Mouse (Mus musculus) intestine, embryonic 16.5 days (tissue): ENCODE measurements around the gene Gpm6b. TPM values are rescaled to one million over a fixed set of nuclear protein-coding genes. Genes with fewer than 3 reads are reported as not detected.

ENCODE experiments used
- ATAC-seq: fragments of 200-750 bp; cut with Nextera tagmentation; 2 replicates; pipeline ENCODE4 v1.8.0; 2017; ENCODE audit warnings: moderate TSS enrichment, moderate library complexity
- H3K27ac ChIP-seq: fragments of 300-500 bp; sonication (generic); 2 replicates; pipeline ENCODE4 v1.5.1; 2014; ENCODE audit warnings: mild to moderate bottlenecking, low read length
- H3K27me3 ChIP-seq: fragments of 300-500 bp; sonication (generic); replicated peaks from 2 replicates; pipeline ENCODE4 v1.6.1; 2014; ENCODE audit warnings: low read length, control low read depth, mixed read lengths; ENCODE audit not compliant: control insufficient read depth, insufficient read depth
- H3K36me3 ChIP-seq: fragments of 300-500 bp; sonication (generic); 2 replicates; pipeline ENCODE4 v1.6.1; 2014; ENCODE audit warnings: low read length, control low read depth; ENCODE audit not compliant: control insufficient read depth, insufficient read depth
- H3K4me1 ChIP-seq: fragments of 300-500 bp; sonication (generic); 2 replicates; pipeline ENCODE4 v1.6.1; 2014; ENCODE audit warnings: low read length, control low read depth, mixed read lengths; ENCODE audit not compliant: control insufficient read depth, insufficient read depth
- H3K4me2 ChIP-seq: fragments of 300-500 bp; sonication (generic); 2 replicates; pipeline ENCODE4 v1.6.1; 2014; ENCODE audit warnings: low read depth, low read length, control low read depth
- H3K4me3 ChIP-seq: fragments of 300-500 bp; sonication (generic); 2 replicates; pipeline ENCODE4 v1.5.1; 2014; ENCODE audit warnings: mild to moderate bottlenecking, low read length
- H3K9ac ChIP-seq: fragments of 300-500 bp; sonication (generic); 2 replicates; pipeline ENCODE4 v1.6.1; 2014; ENCODE audit warnings: low read depth, low read length
- H3K9me3 ChIP-seq: fragments of 300-500 bp; sonication (generic); 2 replicates; pipeline ENCODE4 v1.6.1; 2016; ENCODE audit warnings: low read length, control low read depth; ENCODE audit not compliant: control insufficient read depth
- WGBS: fragments of 180-500 bp; shearing (Covaris S2); extraction: QIAGEN DNeasy Blood & Tissue Kit; methylation state at CpG from one replicate; pipeline ENCODE4 v1.1.7; 2014; 5-methylcytosine and 5-hydroxymethylcytosine counted together
- polyA plus RNA-seq: library from polyadenylated mRNA; unstranded; fragments of >200 nt; fragmentation: Nextera tagmentation; extraction: Ambion mirVana; gene quantifications from 2 replicates; pipeline ENCODE4 v1.2.1, GENCODE M21; 2015

Gene Gpm6b
- polyA plus RNA-seq, 1 experiment from 2014 or later = 19.6 TPM

DNA sequence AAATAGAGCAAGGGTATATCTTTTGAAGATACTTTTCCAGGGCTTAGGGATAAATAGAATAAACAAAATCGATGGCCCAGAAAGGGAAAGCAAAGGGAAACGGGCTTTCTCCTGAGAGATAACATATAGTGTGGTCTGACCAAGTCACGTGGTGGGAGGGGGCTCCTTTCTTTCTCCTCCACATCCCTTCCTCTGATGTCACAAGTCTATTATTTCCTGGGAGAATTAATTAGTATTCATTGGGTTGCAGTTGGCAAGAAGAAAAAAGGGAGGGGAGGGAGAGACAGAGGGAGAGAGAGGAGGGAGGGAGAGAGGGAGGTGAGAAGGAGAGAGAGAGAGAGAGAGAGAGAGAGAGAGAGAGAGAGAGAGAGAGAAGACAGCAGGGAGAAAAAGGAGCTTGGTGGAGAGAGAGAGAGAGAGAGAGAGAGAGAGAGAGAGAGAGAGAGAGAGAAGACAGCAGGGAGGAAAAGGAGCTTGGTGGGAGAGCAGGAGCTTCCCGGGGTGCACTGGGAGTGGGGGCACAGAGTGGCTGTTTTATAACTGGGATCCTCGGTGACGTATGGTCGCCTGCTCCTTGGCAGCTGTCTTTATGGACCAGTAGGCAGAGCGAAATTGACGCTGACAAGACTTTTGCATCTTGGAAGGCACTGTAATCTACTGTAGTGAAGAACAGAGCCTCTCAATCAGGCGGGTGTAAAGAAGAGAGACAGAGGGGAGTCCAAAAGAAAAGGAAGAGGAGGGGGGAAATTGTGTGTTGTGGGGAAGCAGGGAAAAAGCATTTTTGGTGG, 105.7 kb downstream of the Gpm6b start:
- ATAC-seq = no peak
- H3K4me3 ChIP-seq = peak overlapping the region; percentile 27
- no peak overlapping the region for H3K27ac ChIP-seq
- no peaks in the 10 kb centered on the region for H3K4me1 ChIP-seq
- 30% methylated on average over 10 of the region's 10 CpGs for WGBS
- 0 out of 2 replicates have a peak, but pooled peaks cover 2% of the 10 kb centered on the region for H3K27me3 ChIP-seq
- H3K4me2 ChIP-seq = no peak overlapping the region
- peak overlapping the region; percentile 14; the same call in 1 of the 2 replicates for H3K9ac ChIP-seq
- H3K36me3 ChIP-seq = no peaks in the 10 kb centered on the region
- H3K9me3 ChIP-seq = no peaks in the 10 kb centered on the region

DNA sequence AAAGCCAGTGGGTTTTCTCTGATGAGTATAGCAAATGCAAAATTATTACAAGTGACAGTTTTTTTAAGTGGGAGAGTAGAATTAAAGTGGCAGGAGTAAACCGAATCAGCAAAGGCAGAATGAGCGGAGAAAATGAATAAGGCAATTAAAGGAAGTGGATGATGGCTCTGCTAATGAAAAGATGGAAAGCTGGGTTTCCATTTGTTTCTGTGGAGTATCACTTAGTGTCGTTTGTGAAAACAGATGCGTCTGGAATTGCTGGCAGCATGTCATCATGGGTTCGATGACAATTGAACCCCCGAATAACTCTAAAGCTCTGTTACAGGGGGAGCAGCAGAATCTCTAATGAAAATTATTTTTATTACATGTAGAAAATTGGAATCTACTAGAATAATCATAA, 109.4 kb downstream of the Gpm6b start:
- WGBS = 70% methylated on average over 6 of the region's 6 CpGs
- no peaks in the 10 kb centered on the region for H3K9me3 ChIP-seq

DNA sequence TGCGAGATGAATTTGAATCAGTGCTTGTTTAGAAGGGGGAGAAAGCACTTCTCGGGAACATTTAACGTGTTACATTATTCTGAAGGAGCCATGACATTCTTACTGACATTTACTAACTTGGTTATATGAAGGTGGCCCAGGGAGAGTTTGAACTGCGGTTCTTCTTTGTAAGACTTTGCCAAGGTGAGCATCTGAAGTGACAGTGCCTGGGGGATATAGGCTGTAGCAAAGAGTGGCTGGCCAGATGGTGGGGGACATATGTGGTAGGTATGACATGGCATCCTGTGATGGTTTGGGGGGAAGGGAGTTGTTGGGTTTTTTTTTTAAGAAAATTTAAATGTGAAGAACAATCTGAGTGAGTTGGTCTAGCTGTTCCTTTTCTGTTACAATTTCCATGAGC, 109.9 kb downstream of the Gpm6b start:
- 65% methylated on average over 4 of the region's 4 CpGs for WGBS
- H3K27ac ChIP-seq = no peak overlapping the region
- no peaks in the 10 kb centered on the region for H3K4me1 ChIP-seq
- H3K9ac ChIP-seq = no peak overlapping the region
- H3K27me3 ChIP-seq = no peaks in the 10 kb centered on the region
- H3K4me2 ChIP-seq = no peak overlapping the region
- ATAC-seq = no peak
- H3K4me3 ChIP-seq = no peak overlapping the region
- H3K36me3 ChIP-seq = no peaks in the 10 kb centered on the region
- no peaks in the 10 kb centered on the region for H3K9me3 ChIP-seq

More for the DNA sequence above, 109.4 kb downstream of the Gpm6b start:
- Histone ChIP-seq H3K9ac (no peak overlapping the region), H3K4me1 (no peaks in the 10 kb centered on the region), H3K36me3 (no peaks in the 10 kb centered on the region), H3K4me3 (no peak overlapping the region), H3K4me2 (no peak overlapping the region), H3K27ac (no peak overlapping the region), H3K27me3 (no peaks in the 10 kb centered on the region)
- ATAC-seq = no peak

- Histone ChIP-seq H3K27me3 (no peaks in the 10 kb centered on the region), H3K27ac (no peak overlapping the region), H3K4me3 (no peak overlapping the region), H3K4me2 (no peak overlapping the region), H3K9me3 (no peaks in the 10 kb centered on the region), H3K36me3 (no peaks in the 10 kb centered on the region), H3K9ac (no peak overlapping the region), H3K4me1 (no peaks in the 10 kb centered on the region)
- 30% methylated on average over 6 of the region's 6 CpGs for WGBS
- ATAC-seq = no peak
Measured at GRCm38 (mm10) chrX:166351790-166352189, 113.1 kb downstream of the Gpm6b start.

DNA sequence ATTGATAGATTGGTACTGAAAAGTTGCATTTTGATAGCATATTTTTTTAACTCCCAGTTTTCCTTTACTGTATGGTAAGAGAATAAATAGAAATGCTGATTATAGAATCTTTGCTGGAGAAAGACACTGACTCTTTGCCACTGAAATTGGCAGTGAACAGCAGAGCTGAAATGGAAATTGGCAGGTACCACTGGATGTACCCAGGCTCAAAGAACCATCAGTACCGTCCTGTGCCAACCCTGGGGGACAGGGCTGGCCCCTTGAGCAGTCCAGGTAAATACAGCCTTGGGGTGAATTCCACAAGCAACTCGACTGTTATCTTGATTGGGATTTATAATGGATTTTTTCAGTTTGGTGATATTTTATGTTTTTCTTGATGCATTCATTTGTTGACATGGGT, 114.7 kb downstream of the Gpm6b start:
- Histone ChIP-seq H3K9ac (no peak overlapping the region), H3K36me3 (no peaks in the 10 kb centered on the region), H3K27me3 (no peaks in the 10 kb centered on the region), H3K4me1 (no peaks in the 10 kb centered on the region), H3K27ac (no peak overlapping the region), H3K9me3 (no peaks in the 10 kb centered on the region), H3K4me2 (no peak overlapping the region), H3K4me3 (no peak overlapping the region)
- 55% methylated on average over 2 of the region's 2 CpGs for WGBS
- no peak for ATAC-seq

DNA sequence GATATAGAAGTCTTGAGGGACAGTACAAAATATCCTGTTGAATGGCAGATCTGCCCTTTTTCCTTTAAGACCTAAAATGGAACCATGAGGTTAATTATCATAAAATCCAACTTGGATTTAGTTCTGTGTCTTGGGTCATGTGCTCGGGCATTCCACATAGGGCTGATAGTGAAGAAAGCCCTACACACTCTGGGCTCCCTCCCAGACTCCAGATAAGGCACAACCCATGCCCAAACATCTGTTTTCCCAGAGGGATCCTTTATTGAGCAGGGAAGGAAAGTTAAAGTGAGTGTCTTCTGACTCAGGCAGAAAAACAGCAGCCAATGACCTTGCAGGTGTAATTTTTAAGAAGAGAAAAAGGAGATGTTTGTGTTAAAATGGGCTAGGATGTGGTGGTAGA, 116.2 kb downstream of the Gpm6b start:
- Histone ChIP-seq H3K27me3 (no peaks in the 10 kb centered on the region), H3K4me1 (no peaks in the 10 kb centered on the region), H3K27ac (no peak overlapping the region), H3K4me3 (no peak overlapping the region), H3K9me3 (no peaks in the 10 kb centered on the region), H3K4me2 (no peak overlapping the region), H3K36me3 (no peaks in the 10 kb centered on the region), H3K9ac (no peak overlapping the region)
- ATAC-seq = no peak
- WGBS = 71% methylated on average over 1 of the region's 1 CpGs

- ATAC-seq = no peak
- no peaks in the 10 kb centered on the region for H3K36me3 ChIP-seq
- no peak overlapping the region for H3K27ac ChIP-seq
- H3K9me3 ChIP-seq = no peaks in the 10 kb centered on the region
- H3K27me3 ChIP-seq = no peaks in the 10 kb centered on the region
- no peak overlapping the region for H3K4me3 ChIP-seq
- H3K4me1 ChIP-seq = no peaks in the 10 kb centered on the region
- no peak overlapping the region for H3K4me2 ChIP-seq
- no peak overlapping the region for H3K9ac ChIP-seq
- 90% methylated on average over 3 of the region's 3 CpGs for WGBS
Measured at GRCm38 (mm10) chrX:166356276-166356675, 117.6 kb downstream of the Gpm6b start.

DNA sequence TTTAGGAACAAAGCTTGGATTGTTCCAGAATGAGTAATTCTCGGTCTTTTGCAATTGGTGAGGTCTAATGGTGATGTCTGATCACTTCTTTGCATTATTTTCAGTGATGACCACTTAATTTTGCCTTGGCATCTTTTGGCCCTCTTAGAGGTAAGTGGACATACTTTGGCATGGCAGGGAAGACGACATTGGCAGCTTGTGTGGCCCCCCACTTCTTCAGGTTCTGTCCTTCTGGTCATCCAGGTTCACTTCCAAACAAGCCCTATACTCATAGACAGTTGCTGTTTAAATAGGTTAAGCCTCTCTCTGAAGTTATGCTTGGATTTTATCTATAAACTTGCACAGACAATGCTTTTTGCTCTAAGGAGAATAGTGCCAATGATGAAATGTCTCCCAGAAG, 120.2 kb downstream of the Gpm6b start:
- 73% methylated on average over 2 of the region's 2 CpGs for WGBS
- Histone ChIP-seq H3K27me3 (no peaks in the 10 kb centered on the region), H3K4me2 (no peak overlapping the region), H3K36me3 (no peaks in the 10 kb centered on the region), H3K4me1 (no peaks in the 10 kb centered on the region), H3K9ac (no peak overlapping the region), H3K9me3 (no peaks in the 10 kb centered on the region), H3K27ac (no peak overlapping the region), H3K4me3 (no peak overlapping the region)
- ATAC-seq = no peak

GRCm38 (mm10) chrX:166359927-166360440, 121.3 kb downstream of the Gpm6b start:
- H3K9me3 ChIP-seq = no peaks in the 10 kb centered on the region
- WGBS = 87% methylated on average over 2 of the region's 2 CpGs
- no peak overlapping the region for H3K9ac ChIP-seq
- no peaks in the 10 kb centered on the region for H3K4me1 ChIP-seq
- no peaks in the 10 kb centered on the region for H3K27me3 ChIP-seq
- no peak overlapping the region for H3K27ac ChIP-seq
- no peaks in the 10 kb centered on the region for H3K36me3 ChIP-seq
- H3K4me2 ChIP-seq = no peak overlapping the region
- ATAC-seq = no peak
- H3K4me3 ChIP-seq = no peak overlapping the region
